Mouse (Mus musculus) megakaryocyte, embryonic 14.5 days (primary cell): ENCODE results near the gene Ptpre. TPM values are rescaled to one million over a fixed set of nuclear protein-coding genes. Genes with fewer than 3 reads are reported as not detected.
"Not testable (repeated sequence)": the region's sequence is repeated elsewhere in the genome, so short reads cannot be mapped to it uniquely, and the experiment has no call there.

Experiments used
- H3K27me3 ChIP-seq: replicated peaks from 2 replicates; pipeline ENCODE3; 2012; ENCODE audit warnings: inconsistent platforms
- H3K36me3 ChIP-seq: replicated peaks from 2 replicates; pipeline ENCODE3; 2012; ENCODE audit warnings: low read length, inconsistent platforms, mixed read lengths
- H3K4me1 ChIP-seq: 2 replicates; pipeline ENCODE4 v1.6.1; 2012; ENCODE audit warnings: inconsistent platforms
- H3K4me3 ChIP-seq: replicated peaks from 2 replicates; pipeline ENCODE3; 2012; ENCODE audit warnings: moderate library complexity, mild to moderate bottlenecking, inconsistent platforms
- H3K9me3 ChIP-seq: 2 replicates; pipeline ENCODE4 v1.6.1; 2012; ENCODE audit warnings: inconsistent platforms
- FLI1 ChIP-seq: IDR thresholded peaks from 2 replicates; pipeline ENCODE4 v1.6.1; 2012; ENCODE audit warnings: low read length, inconsistent platforms, mixed read lengths
- GATA1 ChIP-seq: IDR thresholded peaks from 3 replicates; pipeline ENCODE4 v1.6.1; 2012; ENCODE audit warnings: mixed read lengths, low read length, inconsistent platforms, borderline replicate concordance
- polyA plus RNA-seq: library from polyadenylated mRNA; stranded (reverse); fragments of >175 nt; gene quantifications from 2 replicates; pipeline ENCODE4 v1.2.3, GENCODE M21; 2012; ENCODE audit warnings: low replicate concordance; ENCODE audit not compliant: insufficient read depth

The Ptpre gene
- polyA plus RNA-seq: 7.7 and 12.3 TPM in 2 replicates

- H3K27me3 ChIP-seq: no peaks in the 10 kb centered on the region
- H3K4me1 ChIP-seq: peaks cover 72% of the 10 kb centered on the region
- TF ChIP-seq FLI1 (no peak), GATA1 (no peak)
- H3K9me3 ChIP-seq: no peaks in the 10 kb centered on the region
- peak within 1 kb of the TSS; percentile 97 for H3K4me3 ChIP-seq
- H3K36me3 ChIP-seq: peaks cover 27% of the 10 kb centered on the region
Measured at GRCm38 (mm10) chr7:135537341-135537901, at the start of gene Ptpre. Gene Ptpre (plus strand): TSS chr7:135537481.

GRCm38 (mm10) chr7:135488214-135488810 lies 49.0 kb upstream of the Ptpre start:
- peaks cover 49% of the 10 kb centered on the region for H3K27me3 ChIP-seq
- H3K4me1 ChIP-seq: peaks cover 10% of the 10 kb centered on the region; the same call in 1 of the 2 replicates
- H3K4me3 ChIP-seq: no peak overlapping the region
- TF ChIP-seq FLI1: no peak
- no peak for TF ChIP-seq GATA1
- peaks cover 20% of the 10 kb centered on the region for H3K9me3 ChIP-seq
- no peaks in the 10 kb centered on the region for H3K36me3 ChIP-seq

GRCm38 (mm10) chr7:135489724-135490499 lies 47.4 kb upstream of the Ptpre start:
- peaks cover 37% of the 10 kb centered on the region for H3K27me3 ChIP-seq
- H3K4me1 ChIP-seq: peaks cover 10% of the 10 kb centered on the region; the same call in 1 of the 2 replicates
- H3K36me3 ChIP-seq: no peaks in the 10 kb centered on the region
- H3K9me3 ChIP-seq: peaks cover 17% of the 10 kb centered on the region
- TF ChIP-seq FLI1 (no peak), GATA1 (no peak)
- H3K4me3 ChIP-seq: no peak overlapping the region

GRCm38 (mm10) chr7:135490500-135490886 lies 46.8 kb upstream of the Ptpre start:
- H3K9me3 ChIP-seq: peaks cover 17% of the 10 kb centered on the region
- peaks cover 13% of the 10 kb centered on the region; the same call in 1 of the 2 replicates for H3K4me1 ChIP-seq
- peaks cover 37% of the 10 kb centered on the region for H3K27me3 ChIP-seq
- no peaks in the 10 kb centered on the region for H3K36me3 ChIP-seq
- no peak overlapping the region for H3K4me3 ChIP-seq
- TF ChIP-seq GATA1 (no peak), FLI1 (no peak)

GRCm38 (mm10) chr7:135495303-135495702 lies 42.0 kb upstream of the Ptpre start:
- no peak overlapping the region for H3K4me3 ChIP-seq
- H3K9me3 ChIP-seq: peaks cover 17% of the 10 kb centered on the region
- H3K36me3 ChIP-seq: no peaks in the 10 kb centered on the region
- no peak for TF ChIP-seq GATA1
- no peak for TF ChIP-seq FLI1
- H3K27me3 ChIP-seq: peaks cover 18% of the 10 kb centered on the region
- peaks cover 5% of the 10 kb centered on the region; the same call in 1 of the 2 replicates for H3K4me1 ChIP-seq

GRCm38 (mm10) chr7:135498565-135499186 lies 38.6 kb upstream of the Ptpre start:
- TF ChIP-seq FLI1 (no peak), GATA1 (no peak)

GRCm38 (mm10) chr7:135499403-135499802 lies 37.9 kb upstream of the Ptpre start:
- no peak overlapping the region for H3K4me3 ChIP-seq
- H3K9me3 ChIP-seq: no peaks in the 10 kb centered on the region
- TF ChIP-seq GATA1 (no peak), FLI1 (no peak)
- peaks cover 11% of the 10 kb centered on the region for H3K27me3 ChIP-seq
- no peaks in the 10 kb centered on the region for H3K36me3 ChIP-seq
- H3K4me1 ChIP-seq: peaks cover 3% of the 10 kb centered on the region; the same call in 1 of the 2 replicates

More at GRCm38 (mm10) chr7:135498565-135499186, 38.6 kb upstream of the Ptpre start:
- Histone ChIP-seq H3K9me3 (no peaks in the 10 kb centered on the region), H3K4me3 (no peak overlapping the region), H3K4me1 (peaks cover 3% of the 10 kb centered on the region; the same call in 1 of the 2 replicates), H3K27me3 (peaks cover 11% of the 10 kb centered on the region), H3K36me3 (no peaks in the 10 kb centered on the region)

GRCm38 (mm10) chr7:135506506-135506905 lies 30.8 kb upstream of the Ptpre start:
- peaks cover 14% of the 10 kb centered on the region for H3K9me3 ChIP-seq
- not testable (repeated sequence) for H3K4me1 ChIP-seq

GRCm38 (mm10) chr7:135508602-135509001 lies 28.7 kb upstream of the Ptpre start:
- H3K4me3 ChIP-seq: no peak overlapping the region
- peaks cover 17% of the 10 kb centered on the region for H3K27me3 ChIP-seq
- H3K4me1 ChIP-seq: peaks cover 8% of the 10 kb centered on the region
- H3K9me3 ChIP-seq: peaks cover 14% of the 10 kb centered on the region
- TF ChIP-seq GATA1 (no peak), FLI1 (no peak)
- no peaks in the 10 kb centered on the region for H3K36me3 ChIP-seq

More at GRCm38 (mm10) chr7:135506506-135506905, 30.8 kb upstream of the Ptpre start:
- not testable (repeated sequence) for H3K4me3 ChIP-seq, H3K36me3 ChIP-seq
- H3K27me3 ChIP-seq: peaks cover 12% of the 10 kb centered on the region
